Mouse (Mus musculus): Measurements from ENCODE around the gene Slc25a3. TPM values are rescaled to one million over a fixed set of nuclear protein-coding genes. Genes with fewer than 3 reads are reported as not detected.
A peak's percentile ranks its signal among the peaks of the same experiment; 100 is the strongest.

Gene Slc25a3
- polyA plus RNA-seq, 1 experiment from 2014 or later = 602 TPM

- no peaks in the 10 kb centered on the region for H3K4me1 ChIP-seq
- no peaks in the 10 kb centered on the region for H3K9me3 ChIP-seq
- WGBS = 86% methylated on average over 14 of the region's 14 CpGs
- no peak overlapping the region for H3K4me3 ChIP-seq
- DNase-seq (ENCODE audit: low spot score) = peak; percentile 55
- no peak overlapping the region for H3K27ac ChIP-seq
- peaks cover 18% of the 10 kb centered on the region for H3K36me3 ChIP-seq
- H3K27me3 ChIP-seq (ENCODE audit: insufficient read depth, poor library complexity, severe bottlenecking) = no peaks in the 10 kb centered on the region
These were observed 20.9 kb downstream of the Slc25a3 start for GRCm38 (mm10) chr10:91102799-91103590.

GRCm38 (mm10) chr10:91101936-91102335, 21.9 kb downstream of the Slc25a3 start:
- Histone ChIP-seq H3K4me1 (no peaks in the 10 kb centered on the region), H3K27ac (no peak overlapping the region), H3K27me3 (ENCODE audit: insufficient read depth, poor library complexity, severe bottlenecking) (no peaks in the 10 kb centered on the region), H3K4me3 (no peak overlapping the region), H3K36me3 (peaks cover 23% of the 10 kb centered on the region), H3K9me3 (no peaks in the 10 kb centered on the region)
- DNase-seq (ENCODE audit: low spot score) = peak; percentile 75
- WGBS = 92% methylated on average over 25 of the region's 25 CpGs

- Histone ChIP-seq H3K4me3 (no peak overlapping the region), H3K4me1 (no peaks in the 10 kb centered on the region), H3K36me3 (peaks cover 29% of the 10 kb centered on the region), H3K9me3 (no peaks in the 10 kb centered on the region), H3K27ac (no peak overlapping the region), H3K27me3 (ENCODE audit: insufficient read depth, poor library complexity, severe bottlenecking) (no peaks in the 10 kb centered on the region)
- peak; percentile 43 for DNase-seq (ENCODE audit: low spot score)
- 78% methylated on average over 1 of the region's 1 CpGs for WGBS
These were observed 23.8 kb downstream of the Slc25a3 start for GRCm38 (mm10) chr10:91100101-91100500.

DNA sequence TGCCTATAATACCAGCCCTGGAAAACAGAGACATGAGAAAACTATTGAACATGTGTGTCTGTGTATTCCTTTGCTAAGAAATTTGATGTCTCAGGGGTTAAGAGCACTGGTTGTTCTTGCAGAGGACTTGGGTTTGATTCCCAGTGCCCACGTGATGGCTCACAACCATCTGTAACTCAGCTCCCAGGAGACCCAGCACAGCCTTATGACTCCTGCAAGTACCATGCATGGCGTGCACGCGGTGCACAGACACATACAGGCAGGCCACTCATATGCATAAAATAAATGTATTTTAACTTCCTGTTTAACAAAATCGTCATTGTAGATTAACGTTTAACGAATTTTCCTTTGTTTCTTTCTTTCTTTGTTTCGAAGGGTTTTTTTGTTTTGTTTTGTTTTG, 25.8 kb downstream of the Slc25a3 start:
- Histone ChIP-seq H3K4me1 (no peaks in the 10 kb centered on the region), H3K27ac (no peak overlapping the region), H3K9me3 (no peaks in the 10 kb centered on the region), H3K27me3 (ENCODE audit: insufficient read depth, poor library complexity, severe bottlenecking) (no peaks in the 10 kb centered on the region), H3K4me3 (no peak overlapping the region), H3K36me3 (peaks cover 44% of the 10 kb centered on the region)
- WGBS = 89% methylated on average over 8 of the region's 8 CpGs
- peak; percentile 53 for DNase-seq (ENCODE audit: low spot score)

GRCm38 (mm10) chr10:91094251-91095104, 29.4 kb downstream of the Slc25a3 start:
- Histone ChIP-seq H3K9me3 (no peaks in the 10 kb centered on the region), H3K36me3 (peaks cover 32% of the 10 kb centered on the region), H3K27me3 (ENCODE audit: insufficient read depth, poor library complexity, severe bottlenecking) (no peaks in the 10 kb centered on the region), H3K4me3 (no peak overlapping the region), H3K27ac (no peak overlapping the region), H3K4me1 (no peaks in the 10 kb centered on the region)
- peak; percentile 53 for DNase-seq (ENCODE audit: low spot score)
- WGBS = 83% methylated on average over 15 of the region's 15 CpGs

DNA sequence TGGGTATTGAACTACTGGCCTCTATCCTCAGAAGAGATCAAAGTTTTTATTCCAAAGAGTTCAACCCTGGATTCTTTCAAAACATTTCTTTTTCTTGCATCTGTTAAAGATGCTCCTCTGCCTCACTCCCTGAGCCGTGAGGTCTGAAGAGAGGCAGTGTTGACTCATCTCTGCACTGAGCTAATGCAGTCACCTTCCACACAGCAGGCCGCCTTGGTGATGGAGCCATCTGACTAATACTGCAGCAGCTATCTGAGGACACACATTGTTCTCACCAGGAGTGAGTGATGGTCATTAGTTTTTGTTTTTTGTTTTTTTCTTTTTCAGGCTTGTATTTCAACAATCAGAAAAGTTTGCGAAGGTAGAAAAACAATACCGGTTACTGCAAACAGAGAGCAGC, 31.0 kb downstream of the Slc25a3 start:
- Histone ChIP-seq H3K27me3 (ENCODE audit: insufficient read depth, poor library complexity, severe bottlenecking) (no peaks in the 10 kb centered on the region), H3K36me3 (peaks cover 30% of the 10 kb centered on the region), H3K27ac (no peak overlapping the region), H3K4me3 (no peak overlapping the region), H3K4me1 (no peaks in the 10 kb centered on the region), H3K9me3 (no peaks in the 10 kb centered on the region)
- DNase-seq (ENCODE audit: low spot score) = peak; percentile 14
- WGBS = 81% methylated on average over 4 of the region's 4 CpGs

GRCm38 (mm10) chr10:91083393-91083927, 40.4 kb downstream of the Slc25a3 start:
- Histone ChIP-seq H3K4me1 (no peaks in the 10 kb centered on the region), H3K27me3 (ENCODE audit: insufficient read depth, poor library complexity, severe bottlenecking) (no peaks in the 10 kb centered on the region), H3K9me3 (no peaks in the 10 kb centered on the region), H3K4me3 (peak overlapping the region; percentile 90), H3K27ac (peak overlapping the region; percentile 94), H3K36me3 (peaks cover 9% of the 10 kb centered on the region)
- WGBS = 48% methylated on average over 12 of the region's 12 CpGs
- no peak for DNase-seq (ENCODE audit: low spot score)

DNA sequence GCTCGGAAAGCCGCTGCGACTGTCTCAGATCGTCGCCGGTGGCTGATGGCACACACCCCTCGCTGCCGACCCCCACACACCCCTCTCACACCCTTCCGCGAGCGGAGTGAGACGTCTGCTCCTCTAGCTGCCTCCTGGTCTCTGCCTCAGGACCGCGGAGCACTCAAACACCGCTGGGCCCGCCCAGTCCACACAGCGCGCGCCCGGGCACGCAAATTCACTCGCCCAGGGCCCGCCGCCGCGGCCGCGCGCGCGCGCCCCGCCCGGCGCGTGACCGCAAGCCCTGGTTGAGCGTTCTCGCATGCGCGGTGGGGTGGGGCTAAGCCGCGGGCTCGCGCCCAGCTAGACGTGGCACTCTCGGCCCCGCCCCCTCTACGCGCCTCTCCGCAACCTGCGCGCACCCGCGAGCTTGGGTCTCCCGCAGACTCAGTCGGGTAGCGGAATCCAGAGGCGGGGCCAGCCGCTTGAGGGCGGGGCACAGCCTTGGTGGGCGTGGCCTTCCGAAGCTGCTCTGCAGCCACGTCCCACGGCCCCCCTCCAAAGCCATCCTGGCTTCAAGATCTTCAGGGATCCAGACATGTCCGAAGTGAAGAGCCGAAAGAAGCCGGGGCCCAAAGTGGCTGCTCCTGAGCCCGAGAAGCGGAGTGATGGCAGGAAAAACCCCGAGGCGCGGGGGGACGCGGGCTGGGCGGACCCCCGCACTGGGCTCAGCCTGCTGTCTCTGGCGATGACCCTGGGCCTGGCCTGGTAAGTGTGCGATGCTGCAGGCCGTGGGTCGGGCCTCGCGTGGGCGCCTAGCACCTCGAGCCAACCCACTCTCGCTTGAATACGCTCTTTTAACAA, 41.1 kb downstream of the Slc25a3 start, which contains the start of the genes Apaf1 and Ikbip:
Gene Apaf1, minus strand, starts transcription at position 221 of the 843 bp plus-strand sequence.
Gene Ikbip, plus strand, starts transcription at position 391 of the 843 bp plus-strand sequence.
- H3K27me3 ChIP-seq (ENCODE audit: insufficient read depth, poor library complexity, severe bottlenecking) = no peaks in the 10 kb centered on the region
- H3K36me3 ChIP-seq = peaks cover 12% of the 10 kb centered on the region
- H3K9me3 ChIP-seq = no peaks in the 10 kb centered on the region
- H3K27ac ChIP-seq = peak within 1 kb of the TSS; percentile 94
- under 1% methylated on average over 86 of the region's 87 CpGs for WGBS
- peak; percentile 99 for DNase-seq (ENCODE audit: low spot score)
- H3K4me3 ChIP-seq = peak within 1 kb of the TSS; percentile 90
- H3K4me1 ChIP-seq = no peaks in the 10 kb centered on the region

GRCm38 (mm10) chr10:91081959-91082507, 41.8 kb downstream of the Slc25a3 start:
- H3K9me3 ChIP-seq = no peaks in the 10 kb centered on the region
- H3K27ac ChIP-seq = peak overlapping the region; percentile 94
- H3K36me3 ChIP-seq = peaks cover 20% of the 10 kb centered on the region
- no peaks in the 10 kb centered on the region for H3K27me3 ChIP-seq (ENCODE audit: insufficient read depth, poor library complexity, severe bottlenecking)
- H3K4me1 ChIP-seq = no peaks in the 10 kb centered on the region
- DNase-seq (ENCODE audit: low spot score) = peak; percentile 80
- peak overlapping the region; percentile 90 for H3K4me3 ChIP-seq
- WGBS = under 1% methylated on average over 27 of the region's 27 CpGs

DNA sequence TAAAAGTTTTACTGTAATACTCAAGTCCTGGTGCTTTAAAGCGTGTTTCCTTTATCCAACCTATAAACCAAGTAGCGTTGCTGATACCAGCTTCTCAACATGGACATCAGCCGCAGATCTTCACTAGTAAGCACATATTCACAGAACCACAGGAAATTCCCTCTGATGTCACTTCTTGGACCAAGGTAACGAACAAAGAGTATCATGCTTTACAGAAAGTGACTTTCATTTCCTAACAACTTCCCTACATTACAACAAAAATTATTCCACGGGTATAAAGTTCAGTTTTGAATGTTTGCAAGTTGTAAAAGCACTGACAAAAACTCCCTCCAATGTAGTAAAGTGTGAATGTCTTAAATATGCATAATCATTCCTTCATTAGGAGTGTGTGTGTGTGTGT, 43.3 kb downstream of the Slc25a3 start:
- H3K36me3 ChIP-seq = peaks cover 35% of the 10 kb centered on the region
- DNase-seq (ENCODE audit: low spot score) = no peak
- WGBS = 83% methylated on average over 5 of the region's 5 CpGs
- no peaks in the 10 kb centered on the region for H3K9me3 ChIP-seq
- no peaks in the 10 kb centered on the region for H3K4me1 ChIP-seq
- no peak overlapping the region for H3K4me3 ChIP-seq
- no peak overlapping the region for H3K27ac ChIP-seq
- H3K27me3 ChIP-seq (ENCODE audit: insufficient read depth, poor library complexity, severe bottlenecking) = no peaks in the 10 kb centered on the region

- no peak for DNase-seq (ENCODE audit: low spot score)
- H3K4me1 ChIP-seq = no peaks in the 10 kb centered on the region
- 86% methylated on average over 2 of the region's 2 CpGs for WGBS
- peaks cover 52% of the 10 kb centered on the region for H3K36me3 ChIP-seq
- H3K4me3 ChIP-seq = no peak overlapping the region
- no peak overlapping the region for H3K27ac ChIP-seq
- H3K27me3 ChIP-seq (ENCODE audit: insufficient read depth, poor library complexity, severe bottlenecking) = no peaks in the 10 kb centered on the region
- no peaks in the 10 kb centered on the region for H3K9me3 ChIP-seq
These were observed 47.2 kb downstream of the Slc25a3 start for GRCm38 (mm10) chr10:91076667-91077066.

GRCm38 (mm10) chr10:91073345-91073744, 50.5 kb downstream of the Slc25a3 start:
- Histone ChIP-seq H3K36me3 (peaks cover 61% of the 10 kb centered on the region), H3K4me3 (no peak overlapping the region), H3K27me3 (ENCODE audit: insufficient read depth, poor library complexity, severe bottlenecking) (no peaks in the 10 kb centered on the region), H3K27ac (no peak overlapping the region), H3K4me1 (no peaks in the 10 kb centered on the region), H3K9me3 (no peaks in the 10 kb centered on the region)
- no peak for DNase-seq (ENCODE audit: low spot score)
- WGBS = 82% methylated on average over 3 of the region's 3 CpGs

Measured in heart, embryonic 10.5 days (tissue).